Mouse (Mus musculus) stomach, postnatal 0 days (tissue): ENCODE measurements around the gene Pdzrn4. TPM values are rescaled to one million over a fixed set of nuclear protein-coding genes. Genes with fewer than 3 reads are reported as not detected.

ENCODE experiments used
- ATAC-seq: fragments of 200-750 bp; cut with Nextera tagmentation; 2 replicates; pipeline ENCODE4 v1.8.0; 2017; ENCODE audit not compliant: low FRiP score, low TSS enrichment
- DNase-seq: peaks from one replicate; pipeline ENCODE4 v3.0.0-alpha.2; 2016; ENCODE audit warnings: low spot score
- H3K27ac ChIP-seq: fragments of 300-500 bp; sonication (generic); replicated peaks from 2 replicates; pipeline ENCODE4 v1.5.1; 2014; ENCODE audit warnings: mild to moderate bottlenecking, control low read depth
- H3K27me3 ChIP-seq: fragments of 300-500 bp; sonication (generic); 2 replicates; pipeline ENCODE4 v1.6.1; 2014; ENCODE audit warnings: low read length; ENCODE audit not compliant: control insufficient read depth, insufficient read depth
- H3K36me3 ChIP-seq: fragments of 300-500 bp; sonication (generic); 2 replicates; pipeline ENCODE4 v1.6.1; 2014; ENCODE audit warnings: low read length, mixed read lengths; ENCODE audit not compliant: control insufficient read depth, insufficient read depth
- H3K4me1 ChIP-seq: fragments of 300-500 bp; sonication (generic); replicated peaks from 2 replicates; pipeline ENCODE4 v1.6.1; 2014; ENCODE audit warnings: antibody characterized with exemption; ENCODE audit not compliant: control insufficient read depth, insufficient read depth
- H3K4me2 ChIP-seq: fragments of 300-500 bp; sonication (generic); replicated peaks from 2 replicates; pipeline ENCODE4 v1.6.1; 2014; ENCODE audit warnings: low read depth, mild to moderate bottlenecking, control low read depth, moderate library complexity
- H3K4me3 ChIP-seq: fragments of 300-500 bp; sonication (generic); 2 replicates; pipeline ENCODE4 v1.5.1; 2014; ENCODE audit warnings: low read depth, low read length, control low read depth
- H3K9ac ChIP-seq: fragments of 300-500 bp; sonication (generic); 2 replicates; pipeline ENCODE4 v1.6.1; 2014; ENCODE audit warnings: mild to moderate bottlenecking, low read length, control low read depth, mixed read lengths
- H3K9me3 ChIP-seq: fragments of 300-500 bp; sonication (generic); 2 replicates; pipeline ENCODE4 v1.6.1; 2016; ENCODE audit warnings: low read length; ENCODE audit not compliant: control insufficient read depth
- CTCF ChIP-seq: IDR thresholded peaks from 2 replicates; pipeline ENCODE4 v1.5.1; 2016; ENCODE audit warnings: antibody characterized with exemption, low read depth, mild to moderate bottlenecking, moderate library complexity
- EP300 ChIP-seq: optimal IDR thresholded peaks from 2 replicates; pipeline ENCODE3; 2016; ENCODE audit warnings: antibody characterized with exemption
- WGBS: fragments of 180-500 bp; shearing (Covaris S2); extraction: QIAGEN DNeasy Blood & Tissue Kit; methylation state at CpG from one replicate; pipeline ENCODE4 v1.1.7; 2014; 5-methylcytosine and 5-hydroxymethylcytosine counted together
- polyA plus RNA-seq: library from polyadenylated mRNA; unstranded; fragments of >200 nt; fragmentation: Nextera tagmentation; extraction: Ambion mirVana; gene quantifications from 2 replicates; pipeline ENCODE4 v1.2.1, GENCODE M21; 2015

Pdzrn4 gene
- polyA plus RNA-seq, 1 experiment from 2014 or later = 0.76 TPM

- ATAC-seq = no peak
- no peaks in the 10 kb centered on the region for H3K4me1 ChIP-seq
- no peaks in the 10 kb centered on the region for H3K36me3 ChIP-seq
- no peak for DNase-seq
- WGBS = 65% methylated on average over 9 of the region's 9 CpGs
- no peak overlapping the region for H3K4me2 ChIP-seq
- TF ChIP-seq CTCF (no peak), EP300 (no peak)
- H3K4me3 ChIP-seq = no peak overlapping the region
- no peak overlapping the region for H3K27ac ChIP-seq
- H3K9me3 ChIP-seq = peaks cover 3% of the 10 kb centered on the region; the same call in 1 of the 2 replicates
- no peaks in the 10 kb centered on the region for H3K27me3 ChIP-seq
- no peak overlapping the region for H3K9ac ChIP-seq
These were observed 128.7 kb downstream of the Pdzrn4 start for GRCm38 (mm10) chr15:92525416-92525815.

- Histone ChIP-seq H3K4me1 (no peaks in the 10 kb centered on the region), H3K4me3 (no peak overlapping the region), H3K9ac (no peak overlapping the region), H3K36me3 (no peaks in the 10 kb centered on the region), H3K9me3 (peaks cover 3% of the 10 kb centered on the region; the same call in 1 of the 2 replicates), H3K4me2 (no peak overlapping the region), H3K27ac (no peak overlapping the region), H3K27me3 (no peaks in the 10 kb centered on the region)
- no peak for ATAC-seq
- DNase-seq = no peak
- TF ChIP-seq CTCF = peak; percentile 68
- no peak for TF ChIP-seq EP300
- WGBS = 76% methylated on average over 4 of the region's 4 CpGs
These were observed 130.1 kb downstream of the Pdzrn4 start for GRCm38 (mm10) chr15:92526731-92527130.

GRCm38 (mm10) chr15:92543252-92543651 lies 146.6 kb downstream of the Pdzrn4 start:
- Histone ChIP-seq H3K4me3 (no peak overlapping the region), H3K9ac (no peak overlapping the region), H3K4me2 (no peak overlapping the region), H3K27ac (no peak overlapping the region), H3K27me3 (no peaks in the 10 kb centered on the region), H3K9me3 (no peaks in the 10 kb centered on the region), H3K4me1 (no peaks in the 10 kb centered on the region), H3K36me3 (no peaks in the 10 kb centered on the region)
- no peak for TF ChIP-seq CTCF
- TF ChIP-seq EP300 = no peak
- 3% methylated on average over 1 of the region's 1 CpGs for WGBS
- no peak for DNase-seq
- no peak for ATAC-seq

GRCm38 (mm10) chr15:92547294-92547911 lies 150.7 kb downstream of the Pdzrn4 start:
- Histone ChIP-seq H3K4me1 (no peaks in the 10 kb centered on the region), H3K4me2 (no peak overlapping the region), H3K9me3 (no peaks in the 10 kb centered on the region), H3K4me3 (no peak overlapping the region), H3K27me3 (no peaks in the 10 kb centered on the region), H3K36me3 (no peaks in the 10 kb centered on the region), H3K9ac (no peak overlapping the region), H3K27ac (no peak overlapping the region)
- no peak for ATAC-seq
- no peak for DNase-seq
- 69% methylated on average over 9 of the region's 9 CpGs for WGBS
- TF ChIP-seq CTCF = no peak
- no peak for TF ChIP-seq EP300

GRCm38 (mm10) chr15:92555012-92555574 lies 158.4 kb downstream of the Pdzrn4 start:
- H3K9ac ChIP-seq = no peak overlapping the region
- no peak overlapping the region for H3K27ac ChIP-seq
- no peak for TF ChIP-seq EP300
- TF ChIP-seq CTCF = peak; percentile 44
- DNase-seq = no peak
- H3K36me3 ChIP-seq = no peaks in the 10 kb centered on the region
- no peak overlapping the region for H3K4me3 ChIP-seq
- H3K9me3 ChIP-seq = no peaks in the 10 kb centered on the region
- H3K27me3 ChIP-seq = no peaks in the 10 kb centered on the region
- H3K4me1 ChIP-seq = no peaks in the 10 kb centered on the region
- WGBS = 65% methylated on average over 7 of the region's 7 CpGs
- no peak for ATAC-seq
- H3K4me2 ChIP-seq = no peak overlapping the region

- H3K4me3 ChIP-seq = no peak overlapping the region
- no peaks in the 10 kb centered on the region for H3K4me1 ChIP-seq
- no peak overlapping the region for H3K9ac ChIP-seq
- WGBS = 45% methylated on average over 3 of the region's 3 CpGs
- H3K27ac ChIP-seq = no peak overlapping the region
- no peaks in the 10 kb centered on the region for H3K9me3 ChIP-seq
- DNase-seq = no peak
- no peak overlapping the region for H3K4me2 ChIP-seq
- no peaks in the 10 kb centered on the region for H3K36me3 ChIP-seq
- no peaks in the 10 kb centered on the region for H3K27me3 ChIP-seq
- no peak for ATAC-seq
- TF ChIP-seq EP300 (no peak), CTCF (no peak)
These were observed 159.0 kb downstream of the Pdzrn4 start for GRCm38 (mm10) chr15:92555716-92556115.
